Mouse (Mus musculus): ENCODE measurements around the gene Zc3h12a. TPM values are rescaled to one million over a fixed set of nuclear protein-coding genes. Genes with fewer than 3 reads are reported as not detected.

The Zc3h12a gene
- polyA plus RNA-seq, 1 experiment from 2014 or later: 0.57 TPM

DNA sequence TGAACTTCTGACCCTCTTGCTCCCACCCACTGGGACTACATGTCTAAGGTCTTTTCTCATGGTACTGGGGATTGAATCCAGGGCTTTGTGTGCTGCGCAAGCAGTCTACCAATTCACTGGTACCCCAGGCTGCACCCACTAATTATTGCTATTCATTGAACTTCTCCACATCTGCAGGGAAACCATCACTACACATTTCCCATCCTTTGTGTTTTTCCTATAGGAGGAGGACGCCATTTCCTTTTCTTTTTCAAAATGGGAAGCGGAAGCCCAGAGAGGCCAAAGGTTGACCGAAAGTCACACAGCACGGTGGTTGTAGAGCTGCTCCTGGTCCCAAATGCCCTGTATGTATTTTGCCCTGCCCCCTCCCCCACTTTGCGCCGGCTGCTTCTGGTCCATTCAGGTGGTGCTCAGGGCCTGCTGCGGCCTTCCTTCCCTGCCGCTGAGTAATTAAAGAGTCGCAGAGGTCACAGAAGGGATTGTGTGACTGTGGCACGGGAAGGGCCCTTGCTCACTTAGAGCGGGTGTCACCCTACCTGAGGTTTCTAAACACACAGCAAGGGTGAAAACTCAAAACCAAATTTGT lies 8.8 kb upstream of the Zc3h12a start:
- no peak overlapping the region for H3K9ac ChIP-seq (ENCODE audit: low read length)
- H3K4me1 ChIP-seq (replicated peaks; ENCODE audit: control insufficient read depth, insufficient read depth, low read length): no peaks in the 10 kb centered on the region
- H3K4me3 ChIP-seq (ENCODE audit: low read depth, low read length): no peak overlapping the region
- no peak overlapping the region for H3K4me2 ChIP-seq (ENCODE audit: low read depth, low read length, severe bottlenecking)
- H3K27me3 ChIP-seq (ENCODE audit: control insufficient read depth, insufficient read depth, low read length): no peaks in the 10 kb centered on the region
- H3K27ac ChIP-seq (ENCODE audit: low read depth, low read length): no peak overlapping the region
- no peak for DNase-seq (ENCODE audit: low spot score)
- H3K9me3 ChIP-seq (ENCODE audit: control insufficient read depth, low read length): no peaks in the 10 kb centered on the region
- ATAC-seq (replicated peaks; ENCODE audit: low FRiP score): no peak
- whole genome bisulfite sequencing: 50% methylated on average over 12 of the region's 12 CpGs
- H3K36me3 ChIP-seq (ENCODE audit: control insufficient read depth, insufficient read depth, low read length): no peaks in the 10 kb centered on the region

DNA sequence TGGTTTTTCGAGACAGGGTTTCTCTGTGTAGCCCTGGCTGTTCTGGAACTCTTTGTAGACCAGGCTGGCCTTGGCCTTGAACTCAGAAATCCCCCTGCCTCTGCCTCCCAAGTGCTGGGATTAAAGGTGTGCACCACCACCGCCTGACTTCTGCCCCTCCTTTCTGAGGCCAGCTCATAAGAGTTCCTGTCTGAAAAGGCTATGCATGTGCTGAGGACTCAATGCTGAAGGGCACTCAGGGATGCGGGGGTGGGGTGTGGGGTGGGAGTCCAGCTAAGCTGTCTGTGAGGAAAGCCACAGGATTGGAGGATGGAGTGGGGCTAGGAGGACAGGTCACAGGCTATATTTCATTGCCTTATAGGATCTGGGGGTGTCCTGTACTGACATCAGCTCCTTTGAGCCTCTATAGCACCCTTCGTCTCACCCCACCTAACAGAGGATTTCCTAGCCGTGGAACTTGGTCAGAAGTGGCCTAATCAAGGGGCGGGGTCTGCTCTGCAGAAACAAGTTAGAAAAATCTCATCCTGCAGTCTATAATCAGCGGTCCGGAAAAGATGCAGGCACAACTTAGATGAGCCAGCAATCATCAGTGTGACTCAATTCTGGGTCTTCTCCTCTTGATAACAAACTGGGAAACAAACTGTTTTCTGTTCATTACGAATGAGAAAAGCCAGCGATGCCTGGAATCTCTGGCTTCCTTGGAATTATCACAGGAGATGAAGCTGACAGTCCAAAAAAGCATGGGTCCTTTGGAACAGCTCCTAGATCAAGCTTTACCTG lies 7.6 kb upstream of the Zc3h12a start:
- Histone ChIP-seq H3K4me2 (ENCODE audit: low read depth, low read length, severe bottlenecking) (no peak overlapping the region), H3K27ac (ENCODE audit: low read depth, low read length) (no peak overlapping the region), H3K36me3 (ENCODE audit: control insufficient read depth, insufficient read depth, low read length) (no peaks in the 10 kb centered on the region), H3K4me3 (ENCODE audit: low read depth, low read length) (no peak overlapping the region), H3K9ac (ENCODE audit: low read length) (no peak overlapping the region), H3K4me1 (replicated peaks; ENCODE audit: control insufficient read depth, insufficient read depth, low read length) (no peaks in the 10 kb centered on the region), H3K9me3 (ENCODE audit: control insufficient read depth, low read length) (no peaks in the 10 kb centered on the region), H3K27me3 (ENCODE audit: control insufficient read depth, insufficient read depth, low read length) (no peaks in the 10 kb centered on the region)
- 80% methylated on average over 10 of the region's 10 CpGs for WGBS
- DNase-seq (ENCODE audit: low spot score) (no peak), ATAC-seq (replicated peaks; ENCODE audit: low FRiP score) (no peak)

DNA sequence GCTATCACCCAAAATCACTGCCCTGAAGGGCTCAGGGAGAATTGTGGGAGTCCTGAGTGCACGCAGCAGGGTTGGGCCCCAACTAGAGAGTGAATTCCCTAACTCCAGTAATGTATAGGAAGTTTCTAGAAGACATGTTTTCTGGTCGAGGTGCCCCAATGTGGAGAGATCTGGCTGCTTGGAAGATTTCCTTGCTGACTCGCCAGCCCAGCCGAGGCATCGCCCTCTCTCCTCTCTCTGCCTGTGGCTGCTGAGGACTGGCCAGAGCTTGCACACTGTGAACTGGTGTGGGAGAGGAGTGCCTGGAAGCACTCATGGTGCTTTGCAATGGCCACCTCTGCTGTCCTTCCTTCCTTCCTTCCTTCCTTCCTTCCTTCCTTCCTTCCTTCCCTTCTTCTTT lies 7.0 kb upstream of the Zc3h12a start:
- Histone ChIP-seq H3K9ac (ENCODE audit: low read length) (no peak overlapping the region), H3K9me3 (ENCODE audit: control insufficient read depth, low read length) (no peaks in the 10 kb centered on the region), H3K4me3 (ENCODE audit: low read depth, low read length) (no peak overlapping the region), H3K27me3 (ENCODE audit: control insufficient read depth, insufficient read depth, low read length) (no peaks in the 10 kb centered on the region), H3K36me3 (ENCODE audit: control insufficient read depth, insufficient read depth, low read length) (no peaks in the 10 kb centered on the region), H3K4me2 (ENCODE audit: low read depth, low read length, severe bottlenecking) (no peak overlapping the region), H3K4me1 (replicated peaks; ENCODE audit: control insufficient read depth, insufficient read depth, low read length) (no peaks in the 10 kb centered on the region), H3K27ac (ENCODE audit: low read depth, low read length) (no peak overlapping the region)
- WGBS: 84% methylated on average over 5 of the region's 5 CpGs
- DNase-seq (ENCODE audit: low spot score): no peak
- ATAC-seq (replicated peaks; ENCODE audit: low FRiP score): no peak

- no peak overlapping the region for H3K4me2 ChIP-seq (ENCODE audit: low read depth, low read length, severe bottlenecking)
- no peaks in the 10 kb centered on the region for H3K9me3 ChIP-seq (ENCODE audit: control insufficient read depth, low read length)
- no peak overlapping the region for H3K4me3 ChIP-seq (ENCODE audit: low read depth, low read length)
- no peak for DNase-seq (ENCODE audit: low spot score)
- no peak overlapping the region for H3K9ac ChIP-seq (ENCODE audit: low read length)
- no peaks in the 10 kb centered on the region for H3K27me3 ChIP-seq (ENCODE audit: control insufficient read depth, insufficient read depth, low read length)
- no peak for ATAC-seq (replicated peaks; ENCODE audit: low FRiP score)
- no peaks in the 10 kb centered on the region for H3K36me3 ChIP-seq (ENCODE audit: control insufficient read depth, insufficient read depth, low read length)
- no peaks in the 10 kb centered on the region for H3K4me1 ChIP-seq (replicated peaks; ENCODE audit: control insufficient read depth, insufficient read depth, low read length)
- 80% methylated on average over 4 of the region's 4 CpGs for WGBS
- H3K27ac ChIP-seq (ENCODE audit: low read depth, low read length): no peak overlapping the region
Measured at GRCm38 (mm10) chr4:125134192-125134591, 6.6 kb upstream of the Zc3h12a start.

GRCm38 (mm10) chr4:125132394-125132793 lies 4.8 kb upstream of the Zc3h12a start:
- WGBS: 17% methylated on average over 5 of the region's 5 CpGs
- Histone ChIP-seq H3K4me2 (ENCODE audit: low read depth, low read length, severe bottlenecking) (no peak overlapping the region), H3K27me3 (ENCODE audit: control insufficient read depth, insufficient read depth, low read length) (peaks cover 4% of the 10 kb centered on the region), H3K27ac (ENCODE audit: low read depth, low read length) (no peak overlapping the region), H3K4me1 (replicated peaks; ENCODE audit: control insufficient read depth, insufficient read depth, low read length) (no peaks in the 10 kb centered on the region; the same call in 1 of the 2 replicates), H3K36me3 (ENCODE audit: control insufficient read depth, insufficient read depth, low read length) (no peaks in the 10 kb centered on the region), H3K9ac (ENCODE audit: low read length) (no peak overlapping the region), H3K4me3 (ENCODE audit: low read depth, low read length) (no peak overlapping the region), H3K9me3 (ENCODE audit: control insufficient read depth, low read length) (no peaks in the 10 kb centered on the region)
- ATAC-seq (replicated peaks; ENCODE audit: low FRiP score) (no peak), DNase-seq (ENCODE audit: low spot score) (peak; percentile 84)

GRCm38 (mm10) chr4:125131493-125131892 lies 3.9 kb upstream of the Zc3h12a start:
- ATAC-seq (replicated peaks; ENCODE audit: low FRiP score): no peak
- Histone ChIP-seq H3K4me3 (ENCODE audit: low read depth, low read length) (no peak overlapping the region), H3K27ac (ENCODE audit: low read depth, low read length) (no peak overlapping the region), H3K27me3 (ENCODE audit: control insufficient read depth, insufficient read depth, low read length) (peaks cover 6% of the 10 kb centered on the region), H3K9ac (ENCODE audit: low read length) (no peak overlapping the region), H3K4me2 (ENCODE audit: low read depth, low read length, severe bottlenecking) (no peak overlapping the region), H3K4me1 (replicated peaks; ENCODE audit: control insufficient read depth, insufficient read depth, low read length) (no peaks in the 10 kb centered on the region; the same call in 1 of the 2 replicates), H3K9me3 (ENCODE audit: control insufficient read depth, low read length) (no peaks in the 10 kb centered on the region), H3K36me3 (ENCODE audit: control insufficient read depth, insufficient read depth, low read length) (no peaks in the 10 kb centered on the region)
- no peak for DNase-seq (ENCODE audit: low spot score)
- WGBS: 78% methylated on average over 4 of the region's 4 CpGs

- Histone ChIP-seq H3K9ac (ENCODE audit: low read length) (no peak overlapping the region), H3K27me3 (ENCODE audit: control insufficient read depth, insufficient read depth, low read length) (peaks cover 6% of the 10 kb centered on the region), H3K9me3 (ENCODE audit: control insufficient read depth, low read length) (no peaks in the 10 kb centered on the region), H3K27ac (ENCODE audit: low read depth, low read length) (no peak overlapping the region), H3K4me3 (ENCODE audit: low read depth, low read length) (no peak overlapping the region; the same call in 1 of the 2 replicates), H3K4me1 (replicated peaks; ENCODE audit: control insufficient read depth, insufficient read depth, low read length) (peaks cover 3% of the 10 kb centered on the region), H3K4me2 (ENCODE audit: low read depth, low read length, severe bottlenecking) (no peak overlapping the region), H3K36me3 (ENCODE audit: control insufficient read depth, insufficient read depth, low read length) (no peaks in the 10 kb centered on the region)
- DNase-seq (ENCODE audit: low spot score) (peak; percentile 44), ATAC-seq (replicated peaks; ENCODE audit: low FRiP score) (no peak)
- 84% methylated on average over 7 of the region's 7 CpGs for WGBS
Measured at GRCm38 (mm10) chr4:125126761-125127160, 879 bp downstream of the Zc3h12a start.

DNA sequence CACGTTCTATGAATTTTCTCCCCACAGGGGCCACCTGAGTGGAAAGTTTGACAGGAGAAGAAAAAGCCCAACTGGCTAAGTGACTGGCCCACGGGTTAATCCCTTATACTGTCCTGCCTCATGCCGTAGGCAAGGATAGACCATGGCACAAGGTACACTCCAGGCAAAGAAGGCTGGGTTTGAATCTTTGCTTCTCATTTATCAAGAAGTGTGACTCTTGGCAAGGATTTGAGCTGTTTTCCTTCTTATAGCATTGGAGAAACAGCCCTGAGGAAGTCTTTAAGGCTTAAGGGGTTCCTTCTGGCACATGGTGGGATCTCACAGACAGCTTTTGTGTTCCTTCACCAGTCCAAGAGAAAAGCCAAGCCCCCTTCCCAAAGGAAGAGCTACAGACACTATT lies 1.5 kb downstream of the Zc3h12a start:
- no peak overlapping the region for H3K9ac ChIP-seq (ENCODE audit: low read length)
- no peak overlapping the region for H3K27ac ChIP-seq (ENCODE audit: low read depth, low read length)
- H3K36me3 ChIP-seq (ENCODE audit: control insufficient read depth, insufficient read depth, low read length): no peaks in the 10 kb centered on the region
- no peak for DNase-seq (ENCODE audit: low spot score)
- 86% methylated on average over 3 of the region's 3 CpGs for WGBS
- peaks cover 3% of the 10 kb centered on the region for H3K4me1 ChIP-seq (replicated peaks; ENCODE audit: control insufficient read depth, insufficient read depth, low read length)
- H3K9me3 ChIP-seq (ENCODE audit: control insufficient read depth, low read length): no peaks in the 10 kb centered on the region
- no peak overlapping the region for H3K4me3 ChIP-seq (ENCODE audit: low read depth, low read length)
- H3K27me3 ChIP-seq (ENCODE audit: control insufficient read depth, insufficient read depth, low read length): peaks cover 6% of the 10 kb centered on the region
- H3K4me2 ChIP-seq (ENCODE audit: low read depth, low read length, severe bottlenecking): no peak overlapping the region
- ATAC-seq (replicated peaks; ENCODE audit: low FRiP score): no peak
